Mouse (Mus musculus): ENCODE data around the gene Alox12b. TPM values are rescaled to one million over a fixed set of nuclear protein-coding genes. Genes with fewer than 3 reads are reported as not detected.
A peak's percentile ranks its signal among the peaks of the same experiment; 100 is the strongest.

The Alox12b gene
- total RNA-seq, 2 experiments from 2014 or later = not detected

DNA sequence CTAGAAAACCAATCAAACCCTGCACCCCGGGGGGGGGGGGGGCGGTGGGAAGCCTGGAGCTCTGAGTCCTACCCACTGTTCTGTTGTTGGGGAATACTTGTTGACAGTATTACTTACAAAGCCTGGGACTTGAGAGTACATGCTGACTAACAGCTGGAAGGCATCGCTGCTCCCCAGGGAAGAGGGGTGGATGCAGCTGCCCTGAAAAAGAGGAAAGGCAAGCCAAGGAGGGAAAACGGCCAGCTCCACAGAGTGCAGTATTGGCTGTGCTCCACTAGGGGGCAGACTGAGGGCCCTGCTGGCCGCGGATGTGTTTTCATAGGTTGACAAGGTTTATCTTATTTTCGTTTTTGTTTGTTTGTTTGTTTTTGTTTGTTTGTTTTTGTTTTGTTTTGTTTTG, 14.8 kb downstream of the Alox12b start:
- DNase-seq (ENCODE audit: low spot score in 2 of 2) = peak; percentile 33 to 60

DNA sequence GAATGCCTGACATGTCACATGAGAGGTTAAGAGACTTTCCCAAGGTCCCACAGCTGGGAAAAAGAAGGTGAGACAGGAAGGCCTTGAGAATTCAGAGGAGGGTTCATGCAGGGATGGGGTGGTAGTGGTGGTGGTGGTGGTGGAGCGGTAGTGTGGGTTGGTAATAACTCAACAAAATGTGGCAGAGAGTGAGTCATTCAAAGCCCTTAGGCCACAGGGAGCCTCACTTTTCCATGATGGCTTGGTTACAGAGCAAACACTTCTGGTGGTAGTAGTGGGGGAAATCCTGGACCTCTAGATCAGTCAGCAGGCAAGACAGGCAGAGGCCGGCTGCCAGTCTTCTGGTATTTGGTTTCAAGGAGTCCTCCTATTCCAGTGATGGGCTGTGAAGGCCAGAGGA, 15.8 kb downstream of the Alox12b start:
- DNase-seq (ENCODE audit: low spot score in 2 of 2) = no peak

DNA sequence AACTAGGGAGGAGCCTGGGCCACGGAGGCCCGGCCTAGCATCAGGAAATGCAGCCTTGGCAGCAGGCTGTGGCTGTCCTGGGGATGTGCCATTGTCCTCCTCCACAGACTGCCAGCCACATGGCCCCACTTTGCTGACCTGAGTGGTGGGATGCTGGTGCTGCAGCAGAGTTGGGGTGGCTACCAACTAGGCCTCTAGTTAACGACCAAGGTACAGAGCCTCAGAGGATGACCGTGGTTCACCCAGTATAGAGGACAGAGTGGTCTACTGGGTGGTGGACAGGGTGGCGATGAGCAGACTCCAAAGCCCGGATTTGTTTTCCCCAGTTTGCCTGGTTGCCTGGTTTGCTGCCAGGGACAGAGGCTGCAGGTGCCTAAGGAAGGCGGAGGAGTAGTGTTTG, 17.9 kb downstream of the Alox12b start:
- DNase-seq (ENCODE audit: low spot score in 2 of 2) = no peak

DNA sequence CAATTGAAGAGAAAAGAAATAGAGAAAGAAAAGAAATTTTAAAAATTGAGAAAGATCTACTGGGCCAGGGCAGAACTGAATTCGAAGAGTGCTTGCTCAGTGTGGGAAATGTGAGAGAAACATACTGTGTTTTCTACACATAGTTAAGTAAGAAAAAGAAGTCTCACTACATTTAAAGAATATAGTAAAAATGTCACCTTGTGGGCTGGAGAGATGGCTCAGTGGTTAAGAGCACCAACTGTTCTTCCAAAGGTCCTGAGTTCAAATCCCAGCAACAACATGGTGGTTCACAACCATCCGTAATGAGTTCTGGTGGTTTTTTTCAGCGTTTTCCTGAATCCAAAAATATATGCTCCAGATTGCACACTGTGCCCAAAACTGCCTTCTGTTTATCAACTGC, 21.7 kb downstream of the Alox12b start:
- no peak for DNase-seq (ENCODE audit: low spot score in 2 of 2)

DNA sequence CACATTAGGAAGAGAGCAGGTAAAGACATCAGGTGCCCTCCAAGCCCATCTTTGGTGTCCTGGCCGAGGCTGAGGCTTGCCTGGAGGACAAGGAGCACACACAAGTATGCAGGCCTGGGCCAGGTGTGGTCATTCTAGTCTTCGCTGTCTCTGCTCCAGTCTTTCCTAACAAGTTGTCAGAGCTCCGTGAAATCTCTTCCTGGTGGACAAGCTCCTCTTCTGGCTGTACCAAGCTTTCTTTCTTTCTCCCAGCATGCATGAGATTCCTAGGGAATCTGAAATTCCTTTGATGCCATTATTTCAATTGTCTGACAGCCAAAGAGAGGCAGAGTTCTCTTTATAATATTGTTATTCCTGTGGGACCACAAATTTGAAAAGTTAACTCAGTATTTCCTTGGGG, 22.7 kb downstream of the Alox12b start:
- DNase-seq (ENCODE audit: low spot score in 2 of 2) = no peak

DNA sequence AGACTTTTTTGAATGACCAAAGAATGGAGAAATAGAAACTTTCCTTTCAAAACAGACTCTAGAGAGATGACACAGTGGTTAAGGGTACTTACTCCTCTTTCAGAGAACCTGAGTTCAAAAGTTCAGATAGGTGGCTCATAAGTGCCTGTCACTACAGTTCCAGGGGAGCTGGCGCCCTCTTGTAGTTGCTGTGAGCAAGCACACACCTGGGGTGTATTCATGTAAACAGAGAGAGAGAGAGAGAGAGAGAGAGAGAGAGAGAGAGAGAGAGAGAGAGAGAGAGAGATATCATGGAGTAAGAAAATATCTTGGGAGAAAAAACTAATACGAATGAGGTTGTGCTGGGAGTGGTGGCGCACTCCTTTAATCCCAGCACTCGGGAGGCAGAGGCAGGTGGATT, 23.3 kb downstream of the Alox12b start:
- no peak for DNase-seq (ENCODE audit: low spot score in 2 of 2)

DNA sequence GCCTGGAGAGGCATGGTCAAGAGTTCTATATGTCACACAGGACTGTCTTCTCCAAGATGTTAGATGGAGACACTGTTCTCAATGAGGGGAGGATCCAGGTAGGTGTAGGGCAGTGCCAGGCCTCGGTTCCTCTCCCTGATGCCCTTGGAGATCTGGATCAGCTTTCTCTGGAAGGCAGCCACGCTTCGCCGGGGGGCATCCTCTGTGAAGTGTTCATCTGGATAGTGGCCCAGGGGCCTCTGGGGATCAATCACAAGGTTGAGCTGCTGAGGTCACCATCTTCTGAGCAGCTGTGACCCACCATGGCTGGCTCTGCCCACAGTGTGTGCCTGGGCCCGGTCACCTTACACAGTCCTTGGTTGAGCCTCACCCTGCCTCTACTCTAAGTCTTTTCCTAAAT, 28.2 kb downstream of the Alox12b start:
- DNase-seq (ENCODE audit: low spot score in 2 of 2) = no peak

DNA sequence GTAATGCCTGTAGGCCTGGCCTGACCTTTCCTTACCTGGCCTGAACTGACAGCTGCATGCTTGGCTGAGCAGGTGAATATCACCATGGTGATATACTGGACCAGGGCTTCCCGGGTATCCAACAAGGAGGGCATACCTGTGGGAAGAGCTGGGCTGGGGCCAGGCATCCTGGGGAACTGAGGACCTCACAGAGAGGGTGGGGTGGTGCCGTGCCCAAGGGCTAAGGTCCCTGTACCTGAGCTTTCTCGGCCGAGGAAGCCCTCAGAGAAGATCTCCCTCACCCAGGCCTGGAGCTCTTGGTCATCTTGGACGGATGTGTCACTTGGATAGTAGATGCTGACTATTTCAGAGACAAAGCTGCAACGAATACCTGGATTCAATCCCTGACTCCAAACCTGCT, 29.1 kb downstream of the Alox12b start:
- no peak for DNase-seq (ENCODE audit: low spot score in 2 of 2)

DNA sequence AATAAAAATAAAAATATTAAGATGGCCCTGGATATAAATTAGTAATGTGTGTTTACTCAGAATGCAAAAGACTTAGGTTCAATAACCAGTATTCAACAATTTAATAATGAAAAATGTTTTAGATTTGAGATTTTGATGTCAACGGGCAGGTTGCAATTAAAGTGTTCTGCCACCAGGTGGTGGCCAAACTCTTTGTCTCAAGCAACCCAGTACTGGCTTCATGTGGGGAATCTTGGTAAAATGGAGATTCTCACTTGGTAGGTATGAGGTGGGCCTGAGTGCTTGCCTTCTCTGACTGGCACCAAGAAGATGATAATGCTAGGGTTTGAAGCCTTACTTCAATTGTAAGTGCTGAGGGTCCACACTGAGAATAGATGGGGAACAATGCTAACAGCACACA, 36.1 kb downstream of the Alox12b start:
- DNase-seq (ENCODE audit: low spot score in 2 of 2) = peak; percentile 31 to 40

DNA sequence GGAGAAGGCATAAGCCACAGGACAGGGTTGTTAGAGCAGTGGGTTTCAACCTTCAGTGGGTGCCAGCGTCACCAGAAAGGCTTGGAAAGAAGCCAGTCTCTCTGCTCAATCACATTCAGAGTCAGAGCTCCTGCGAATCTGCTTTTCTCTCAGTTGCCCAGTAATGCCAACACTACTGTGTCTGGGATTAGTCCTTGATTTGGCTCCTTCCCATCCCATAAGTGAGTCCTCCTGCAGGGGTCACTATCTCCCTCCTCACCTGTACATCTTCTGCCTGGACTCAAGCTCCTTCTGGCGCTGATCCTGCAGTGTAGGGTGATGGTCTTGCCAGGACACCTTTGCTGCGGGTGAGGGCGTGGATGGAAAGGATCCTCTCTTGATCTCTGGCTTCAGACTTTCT, 40.0 kb downstream of the Alox12b start:
- no peak for DNase-seq (ENCODE audit: low spot score in 2 of 2)

DNA sequence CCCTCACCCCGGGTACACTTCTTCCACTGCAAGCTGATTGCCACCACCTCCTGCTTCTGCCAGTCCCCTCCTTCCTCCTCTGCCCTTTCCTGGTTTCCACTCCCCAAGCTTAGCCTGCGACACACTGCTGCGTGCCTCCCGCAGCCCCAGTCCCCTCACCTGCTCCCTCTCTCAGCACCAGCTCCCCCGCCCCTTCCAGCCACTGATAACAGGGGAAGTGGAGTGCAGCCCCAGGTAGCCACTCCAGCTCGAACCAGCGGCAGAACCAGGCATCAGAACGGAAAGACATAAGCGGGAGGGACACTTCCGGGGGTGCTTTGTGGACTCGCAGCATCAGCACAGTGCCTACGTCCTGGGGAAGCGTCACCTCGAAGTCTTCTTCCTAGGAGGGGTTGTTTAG, 40.4 kb downstream of the Alox12b start:
- DNase-seq (ENCODE audit: low spot score in 2 of 2) = no peak

DNA sequence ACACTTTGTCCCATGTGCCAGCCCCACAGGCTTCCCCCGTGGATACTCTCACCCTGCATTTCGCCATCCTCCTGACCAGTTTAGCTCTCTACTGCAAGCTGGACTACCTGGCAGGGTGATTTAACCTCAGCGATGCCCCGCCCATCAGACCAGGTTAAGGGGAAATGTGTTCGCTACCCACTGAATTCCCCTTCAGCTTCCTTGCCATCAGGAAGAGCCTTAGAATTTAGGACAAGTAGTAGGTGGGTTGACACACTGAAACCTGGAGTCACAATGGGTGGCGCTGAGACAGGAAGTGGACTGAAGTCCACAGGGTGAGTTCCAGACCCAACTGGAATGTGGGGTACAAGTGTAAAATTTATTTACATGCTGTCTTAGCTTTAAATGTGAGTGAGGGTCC, 41.0 kb downstream of the Alox12b start, which contains the start of gene Alox8:
Gene Alox8 (minus strand): TSS at position 101 of the 400 bp plus-strand sequence.
- no peak for DNase-seq (ENCODE audit: low spot score in 2 of 2)

DNA sequence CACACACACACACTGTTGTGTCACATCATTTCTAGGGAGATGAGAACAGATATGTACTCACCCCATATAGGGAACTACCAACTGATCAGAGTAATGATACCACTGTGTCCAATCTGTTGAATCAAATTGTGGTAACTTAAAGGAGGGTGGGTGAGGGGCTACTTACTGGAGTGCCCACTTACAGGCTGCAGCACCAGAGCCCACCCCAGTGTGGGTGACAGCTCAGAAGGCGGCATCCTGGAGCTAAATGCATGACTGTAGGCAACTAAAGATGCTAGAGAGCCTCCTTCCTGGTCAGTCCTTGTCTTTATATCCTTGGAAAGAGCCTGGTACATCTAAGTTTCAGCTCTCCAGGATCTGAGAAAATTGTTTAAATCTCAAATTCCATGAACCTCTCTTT, 42.5 kb downstream of the Alox12b start:
- no peak for DNase-seq (ENCODE audit: low spot score in 2 of 2)

DNA sequence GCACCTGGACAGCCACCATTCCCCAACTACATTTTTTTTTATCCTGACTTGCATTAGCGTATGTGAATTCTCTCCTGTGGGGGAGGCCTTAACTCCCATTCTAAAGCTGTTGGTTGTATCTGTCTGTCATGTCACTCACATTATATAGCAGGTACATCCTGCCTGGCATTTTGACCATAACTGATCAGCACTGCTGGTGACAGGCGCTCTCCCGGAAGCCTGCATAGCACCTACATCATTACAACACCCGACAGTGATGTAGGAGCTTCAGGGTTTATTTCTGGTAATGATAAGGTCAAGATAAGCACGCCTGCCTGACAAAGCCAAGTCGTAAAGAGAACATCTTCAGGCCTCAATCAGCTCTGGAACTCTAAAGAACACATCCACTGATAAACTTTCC, 43.4 kb downstream of the Alox12b start:
- DNase-seq (ENCODE audit: low spot score in 2 of 2) = no peak

DNA sequence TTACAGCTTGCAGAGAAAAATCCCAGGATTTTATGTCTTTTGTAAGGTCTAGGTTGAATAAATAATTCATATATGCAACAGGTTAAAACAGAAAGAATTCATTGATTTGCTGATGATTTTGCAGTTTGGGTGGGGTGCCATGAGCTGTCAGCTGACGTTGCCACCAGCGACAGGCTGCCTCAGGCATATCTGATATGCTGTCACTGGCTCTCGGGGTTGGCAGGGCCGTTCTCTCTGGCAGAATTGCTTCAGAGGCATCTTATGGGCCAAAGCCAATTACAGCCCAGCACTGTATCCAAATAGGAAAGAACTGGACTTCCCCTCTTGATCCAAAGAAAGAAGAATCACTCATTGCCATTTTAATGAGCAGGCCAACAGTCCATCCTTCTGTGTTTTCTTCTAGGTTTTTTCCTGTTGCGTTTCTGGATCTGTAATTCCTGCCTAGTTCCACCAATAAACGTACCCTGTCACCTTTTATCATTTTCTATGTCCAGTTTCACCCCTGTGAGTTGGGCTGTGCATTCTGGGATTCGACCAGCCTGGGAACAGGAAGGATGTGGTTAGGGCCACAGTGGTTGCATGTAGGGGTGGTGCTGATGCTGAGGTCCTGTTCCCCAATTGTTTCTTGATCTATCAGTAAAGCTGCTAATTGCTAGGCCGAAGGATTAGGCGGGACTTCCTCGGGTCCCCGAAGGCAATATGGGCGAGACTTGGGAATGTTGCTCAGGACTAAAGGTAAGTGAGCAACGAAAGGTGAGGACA, 45.9 kb downstream of the Alox12b start:
- DNase-seq (ENCODE audit: low spot score in 2 of 2) = no peak

DNA sequence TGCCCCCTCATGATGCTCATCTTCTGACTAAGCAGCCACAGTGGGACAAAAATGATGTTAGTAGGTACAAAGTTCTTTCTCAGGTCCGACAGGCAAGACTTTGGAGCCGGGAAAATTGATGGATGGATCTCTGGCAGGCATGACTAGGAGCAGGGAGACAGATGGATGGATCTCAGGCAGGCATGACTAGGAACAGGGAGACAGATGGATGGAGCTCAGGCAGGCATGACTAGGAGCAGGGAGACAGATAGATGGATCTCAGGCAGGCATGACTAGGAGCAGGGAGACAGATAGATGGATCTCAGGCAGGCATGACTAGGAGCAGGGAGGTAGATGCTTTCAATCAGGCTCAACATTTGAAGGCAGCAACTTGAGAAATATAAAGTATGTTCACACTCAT, 54.6 kb downstream of the Alox12b start:
- DNase-seq (ENCODE audit: low spot score in 2 of 2) = no peak

DNA sequence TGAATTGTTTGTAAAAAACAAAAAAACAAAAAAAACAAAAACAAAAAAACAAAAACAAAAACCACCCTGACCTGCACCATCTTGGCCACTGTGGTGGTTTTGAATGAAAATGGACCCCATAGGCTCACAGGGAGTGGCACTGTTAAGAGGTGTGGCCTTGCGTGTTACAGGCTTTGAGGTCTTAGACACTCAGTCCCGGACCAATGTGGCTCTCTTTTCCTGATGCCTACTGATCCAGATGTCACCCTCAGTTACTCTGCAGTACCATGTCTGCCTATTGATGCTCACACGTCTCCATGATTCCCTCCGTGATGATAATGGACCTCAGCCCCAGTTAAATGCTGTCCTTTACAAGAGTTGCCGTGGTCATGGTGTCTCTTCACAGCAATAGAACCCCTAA, 60.6 kb downstream of the Alox12b start:
- no peak for DNase-seq (ENCODE audit: low spot score in 2 of 2)

DNA sequence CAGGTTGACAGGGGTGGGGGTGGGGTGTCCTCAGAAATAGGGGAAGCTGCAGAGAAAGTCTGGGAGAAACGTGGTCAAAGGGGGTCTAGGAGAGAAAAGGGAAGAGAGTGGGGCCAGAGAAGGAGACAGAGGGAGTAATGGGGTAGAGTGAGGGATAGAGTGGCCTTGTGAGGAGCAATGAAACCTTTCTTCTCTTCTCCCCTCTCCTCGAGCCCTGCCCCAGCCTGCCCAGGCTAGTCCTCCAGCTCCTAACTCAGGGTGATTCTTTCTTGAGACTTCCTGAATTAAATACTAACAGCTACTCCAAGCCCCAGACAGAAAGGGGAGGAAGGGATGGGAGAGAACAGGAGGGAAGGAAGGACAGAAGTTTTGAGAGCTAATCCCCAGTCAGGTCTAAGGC, 61.9 kb downstream of the Alox12b start:
- no peak for DNase-seq (ENCODE audit: low spot score in 2 of 2)

Other genes with a start within 250 kb of the Alox12b start
- under 1 TPM in 1 of 2 experiments, not detected in 1; 0.46 TPM for gene Odf4, start 229.9 kb upstream of the Alox12b start, total RNA-seq (2021)
- gene Arhgef15, start 199.5 kb upstream of the Alox12b start, total RNA-seq (2021) = 10 to 100 TPM; 18.5 to 19.5 TPM
- 10 to 100 TPM; 30.6 to 55.5 TPM for gene Slc25a35, start 188.9 kb upstream of the Alox12b start, total RNA-seq (2021)
- 10 to 100 TPM; 13.5 to 16.7 TPM for gene Rangrf, start 181.8 kb upstream of the Alox12b start, total RNA-seq (2021)
- 10 to 100 TPM; 26.4 to 30.4 TPM for gene Pfas, start 148.5 kb upstream of the Alox12b start, total RNA-seq (2021)
- 10 to 100 TPM; 20.3 to 28.9 TPM for gene Ctc1, start 141.1 kb upstream of the Alox12b start, total RNA-seq (2021)
- 1 to 10 TPM; 1.4 to 1.9 TPM for gene Aurkb, start 111.3 kb upstream of the Alox12b start, total RNA-seq (2021)
- 10 to 100 TPM; 23.7 to 23.9 TPM for gene Borcs6, start 97.3 kb upstream of the Alox12b start, total RNA-seq (2021)
- gene Tmem107, start 86.2 kb upstream of the Alox12b start, total RNA-seq (2021) = 10 to 100 TPM in 1 of 2 experiments, 1 to 10 TPM in 1; 8.1 to 11.9 TPM
- gene Vamp2, start 68.5 kb upstream of the Alox12b start, total RNA-seq (2021) = 100 to 1,000 TPM; 106 to 137 TPM
- gene Per1, start 61.8 kb upstream of the Alox12b start, total RNA-seq (2021) = 10 to 100 TPM; 66.6 to 77.7 TPM
- gene Hes7, start 36.6 kb upstream of the Alox12b start, total RNA-seq (2021) = under 1 TPM in 1 of 2 experiments, not detected in 1; 0.26 TPM
- gene 9130213A22Rik, start 34.4 kb upstream of the Alox12b start, total RNA-seq (2021) = under 1 TPM; 0.43 to 0.61 TPM
- gene Aloxe3, start 31.1 kb upstream of the Alox12b start, total RNA-seq (2021) = 1 to 10 TPM; 1.1 to 1.6 TPM
- not detected for gene Alox8, start 40.9 kb downstream of the Alox12b start, total RNA-seq (2021)
- gene Gucy2e, start 80.0 kb downstream of the Alox12b start, total RNA-seq (2021) = under 1 TPM in 1 of 2 experiments, not detected in 1; 0.07 TPM
- gene Cntrob, start 166.8 kb downstream of the Alox12b start, total RNA-seq (2021) = 1 to 10 TPM; 3.6 to 4.1 TPM
- gene Trappc1, start 167.0 kb downstream of the Alox12b start, total RNA-seq (2021) = 10 to 100 TPM; 57.8 to 60.1 TPM
- 1 to 10 TPM; 6.8 to 8.8 TPM for gene Kcnab3, start 169.3 kb downstream of the Alox12b start, total RNA-seq (2021)
- 1 to 10 TPM; 5.2 to 5.5 TPM for gene Rnf227, start 183.5 kb downstream of the Alox12b start, total RNA-seq (2021)
- gene Chd3, start 212.4 kb downstream of the Alox12b start, total RNA-seq (2021) = 100 to 1,000 TPM in 1 of 2 experiments, 10 to 100 TPM in 1; 87.6 to 109 TPM
- 100 to 1,000 TPM; 139 to 162 TPM for gene Naa38, start 238.5 kb downstream of the Alox12b start, total RNA-seq (2021)
- 10 to 100 TPM; 41.3 to 50.2 TPM for gene Cyb5d1, start 238.6 kb downstream of the Alox12b start, total RNA-seq (2021)
- gene Tmem88, start 241.2 kb downstream of the Alox12b start, total RNA-seq (2021) = 1 to 10 TPM; 7.9 to 8.8 TPM

Measured in adrenal gland, adult 18-20 months (tissue).